Mouse (Mus musculus): ENCODE data around the gene Wdr3.

The Wdr3 gene

GRCm38 (mm10) chr3:100162315-100163105 lies at the start of gene Wdr3, which contains the start of gene Gdap2:
Wdr3 (minus strand) TSS chr3:100162407.
Gdap2 (plus strand) TSS chr3:100162381.
- peak; percentile 94 for DNase-seq

- DNase-seq, result no peak
Measured at GRCm38 (mm10) chr3:100206973-100207372, 44.8 kb upstream of the Wdr3 start.

GRCm38 (mm10) chr3:100201554-100201953 lies 39.3 kb upstream of the Wdr3 start:
- peak; percentile 65 for DNase-seq

GRCm38 (mm10) chr3:100194210-100194609 lies 32.0 kb upstream of the Wdr3 start:
- DNase-seq, result no peak

- no peak for DNase-seq
Measured at GRCm38 (mm10) chr3:100189861-100190260, 27.7 kb upstream of the Wdr3 start.

GRCm38 (mm10) chr3:100189444-100189843 lies 27.2 kb upstream of the Wdr3 start:
- DNase-seq, result peak; percentile 73

- no peak for DNase-seq
Measured at GRCm38 (mm10) chr3:100180471-100180870, 18.3 kb upstream of the Wdr3 start.

GRCm38 (mm10) chr3:100176031-100176430 lies 13.8 kb upstream of the Wdr3 start:
- DNase-seq, result no peak

GRCm38 (mm10) chr3:100164991-100165390 lies 2.8 kb upstream of the Wdr3 start:
- DNase-seq, result no peak

- DNase-seq, result no peak
Measured at GRCm38 (mm10) chr3:100163556-100163955, 1.3 kb upstream of the Wdr3 start.

- no peak for DNase-seq
Measured at GRCm38 (mm10) chr3:100161665-100162314, 417 bp downstream of the Wdr3 start.

GRCm38 (mm10) chr3:100160682-100161445 lies 1.3 kb downstream of the Wdr3 start:
- no peak for DNase-seq

GRCm38 (mm10) chr3:100122445-100122844 lies 39.8 kb downstream of the Wdr3 start:
- no peak for DNase-seq

GRCm38 (mm10) chr3:100121961-100122360 lies 40.2 kb downstream of the Wdr3 start:
- no peak for DNase-seq

GRCm38 (mm10) chr3:100118681-100119080 lies 43.5 kb downstream of the Wdr3 start:
- DNase-seq, result no peak

GRCm38 (mm10) chr3:100106736-100107135 lies 55.5 kb downstream of the Wdr3 start:
- DNase-seq, result no peak

- DNase-seq, result peak; percentile 49
Measured at GRCm38 (mm10) chr3:100102386-100103092, 59.7 kb downstream of the Wdr3 start.
